Mouse (Mus musculus) bone marrow, adult 2 months (tissue): Measurements from ENCODE around the gene Igfbp5.

Source experiments
- CTCF ChIP-seq: fragments of 200-500 bp; IDR thresholded peaks from 2 replicates; pipeline ENCODE4 v1.5.1; 2011; ENCODE audit warnings: low read length, control low read depth; ENCODE audit not compliant: control insufficient read depth, insufficient read depth
- POLR2A ChIP-seq: fragments of 200-500 bp; IDR thresholded peaks from 2 replicates; pipeline ENCODE4 v1.6.1; 2011; ENCODE audit warnings: low read depth, mild to moderate bottlenecking, control low read depth, low read length, borderline replicate concordance; ENCODE audit not compliant: control insufficient read depth

DNA sequence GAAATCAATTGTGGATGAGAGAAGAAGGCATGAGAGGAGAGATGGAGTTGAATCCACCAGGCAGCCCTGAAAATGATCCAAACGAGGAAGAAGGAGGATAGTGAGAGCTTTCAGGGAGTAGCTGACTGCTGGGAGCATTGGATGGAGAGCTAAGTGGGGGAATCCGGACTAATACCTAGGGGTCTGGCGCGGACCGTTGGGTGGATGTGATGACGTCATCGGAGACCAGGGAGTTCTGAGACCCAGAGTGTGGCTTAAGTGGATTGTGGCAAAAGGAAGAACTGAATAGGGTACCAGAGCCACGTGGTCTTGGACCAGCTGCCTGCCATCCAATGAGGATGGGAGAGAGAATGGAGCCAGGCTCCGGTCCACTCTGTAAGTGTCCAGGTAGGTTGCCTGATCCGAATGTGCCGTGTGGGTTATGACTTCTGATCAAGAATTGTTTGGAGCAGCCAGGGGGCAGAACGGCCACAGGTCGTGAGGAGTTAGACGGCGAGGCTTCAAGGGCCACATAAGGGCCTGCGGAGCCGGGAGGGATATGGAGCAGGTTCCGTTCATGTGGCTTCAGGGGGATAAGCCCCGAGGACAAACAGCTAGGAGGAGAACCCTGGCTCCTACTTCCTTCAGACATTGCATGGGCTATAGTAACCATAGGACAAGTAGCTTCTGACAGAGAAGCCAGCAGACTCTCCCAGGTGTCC, 18.3 kb downstream of the Igfbp5 start:
- TF ChIP-seq CTCF, result no peak
- no peak for TF ChIP-seq POLR2A
